Mouse (Mus musculus) midbrain, embryonic 12.5 days (tissue): ENCODE data around the gene Mier2. TPM values are rescaled to one million over a fixed set of nuclear protein-coding genes. Genes with fewer than 3 reads are reported as not detected.

Experiments
- ATAC-seq: fragments of 200-750 bp; cut with Nextera tagmentation; 2 replicates; pipeline ENCODE4 v1.8.0; 2017; ENCODE audit warnings: low read depth, moderate TSS enrichment, moderate library complexity; ENCODE audit not compliant: low FRiP score
- H3K27ac ChIP-seq: fragments of 300-500 bp; sonication (generic); replicated peaks from 2 replicates; pipeline ENCODE4 v1.5.1; 2016; ENCODE audit warnings: mild to moderate bottlenecking
- H3K27me3 ChIP-seq: fragments of 300-500 bp; sonication (generic); 2 replicates; pipeline ENCODE4 v1.6.1; 2016; ENCODE audit warnings: mild to moderate bottlenecking
- H3K36me3 ChIP-seq: fragments of 300-500 bp; sonication (generic); 2 replicates; pipeline ENCODE4 v1.6.1; 2016
- H3K4me1 ChIP-seq: fragments of 300-500 bp; sonication (generic); 2 replicates; pipeline ENCODE4 v1.6.1; 2016
- H3K4me2 ChIP-seq: fragments of 300-500 bp; sonication (generic); replicated peaks from 2 replicates; pipeline ENCODE4 v1.6.1; 2016; ENCODE audit warnings: mild to moderate bottlenecking, moderate library complexity
- H3K4me3 ChIP-seq: fragments of 300-500 bp; sonication (generic); 2 replicates; pipeline ENCODE4 v1.5.1; 2016; ENCODE audit warnings: mild to moderate bottlenecking
- H3K9ac ChIP-seq: fragments of 300-500 bp; sonication (generic); replicated peaks from 2 replicates; pipeline ENCODE4 v1.6.1; 2016; ENCODE audit warnings: mild to moderate bottlenecking, moderate library complexity
- H3K9me3 ChIP-seq: fragments of 300-500 bp; sonication (generic); 2 replicates; pipeline ENCODE4 v1.6.1; 2016; ENCODE audit warnings: mild to moderate bottlenecking
- WGBS: fragments of 180-500 bp; shearing (Covaris S2); methylation state at CpG from one replicate; pipeline ENCODE4 v1.1.7; 2016; 5-methylcytosine and 5-hydroxymethylcytosine counted together
- polyA plus RNA-seq: library from polyadenylated mRNA; unstranded; fragments of >200 nt; fragmentation: Nextera tagmentation; extraction: Ambion mirVana; gene quantifications from 2 replicates; pipeline ENCODE4 v1.2.1, GENCODE M21; 2016

Gene Mier2
- polyA plus RNA-seq, 1 experiment from 2014 or later, result 62.5 TPM

DNA sequence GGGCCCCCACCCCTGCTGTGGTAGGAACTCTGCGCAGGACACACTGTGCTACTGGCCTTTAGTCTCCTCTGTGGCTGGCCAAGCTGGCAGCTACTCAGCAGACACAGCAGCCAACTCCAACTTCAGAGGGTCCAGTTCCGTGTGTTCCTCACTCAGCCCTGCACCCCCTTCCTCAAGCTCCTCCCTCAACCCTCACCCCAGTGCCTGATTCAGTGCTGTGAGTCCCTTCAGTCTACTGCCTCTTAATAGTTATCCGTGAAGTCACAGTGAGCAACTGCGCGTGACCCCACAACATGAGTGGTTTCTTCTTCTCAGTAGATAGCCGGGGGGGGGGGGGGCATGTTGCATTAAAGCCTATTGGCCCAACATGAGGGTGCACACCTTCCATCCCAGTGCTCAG lies 18.6 kb upstream of the Mier2 start:
- no peaks in the 10 kb centered on the region for H3K36me3 ChIP-seq
- no peaks in the 10 kb centered on the region for H3K9me3 ChIP-seq
- H3K27me3 ChIP-seq, result 0 out of 2 replicates have a peak, but pooled peaks cover under 1% of the 10 kb centered on the region
- no peak for ATAC-seq
- 88% methylated on average over 6 of the region's 6 CpGs for WGBS
- H3K27ac ChIP-seq, result no peak overlapping the region
- H3K4me1 ChIP-seq, result no peaks in the 10 kb centered on the region
- H3K4me3 ChIP-seq, result no peak overlapping the region
- no peak overlapping the region for H3K9ac ChIP-seq
- no peak overlapping the region for H3K4me2 ChIP-seq

DNA sequence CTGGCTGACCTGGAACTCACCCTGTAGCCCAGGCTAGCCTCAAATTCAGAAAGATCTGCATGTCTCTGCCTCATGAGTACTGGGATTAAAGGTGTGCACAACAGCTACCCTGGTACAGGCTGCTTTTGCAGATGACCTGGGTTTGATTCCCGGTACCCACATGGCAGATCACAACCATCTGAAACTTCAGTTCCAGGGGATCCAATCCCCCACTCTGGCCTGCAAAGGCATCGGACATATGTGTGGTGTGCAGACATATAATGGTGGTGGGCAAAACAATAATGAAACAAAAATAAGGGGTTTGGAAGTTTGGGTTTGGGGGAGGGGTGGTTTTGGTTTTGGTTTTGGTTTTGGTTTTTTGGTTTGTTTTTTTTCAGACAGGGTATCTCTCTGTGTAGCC lies 16.3 kb upstream of the Mier2 start:
- Histone ChIP-seq H3K36me3 (no peaks in the 10 kb centered on the region), H3K27me3 (no peaks in the 10 kb centered on the region), H3K9ac (no peak overlapping the region), H3K27ac (no peak overlapping the region), H3K4me2 (no peak overlapping the region), H3K9me3 (no peaks in the 10 kb centered on the region), H3K4me3 (no peak overlapping the region), H3K4me1 (no peaks in the 10 kb centered on the region)
- WGBS, result 91% methylated on average over 2 of the region's 2 CpGs
- no peak for ATAC-seq

DNA sequence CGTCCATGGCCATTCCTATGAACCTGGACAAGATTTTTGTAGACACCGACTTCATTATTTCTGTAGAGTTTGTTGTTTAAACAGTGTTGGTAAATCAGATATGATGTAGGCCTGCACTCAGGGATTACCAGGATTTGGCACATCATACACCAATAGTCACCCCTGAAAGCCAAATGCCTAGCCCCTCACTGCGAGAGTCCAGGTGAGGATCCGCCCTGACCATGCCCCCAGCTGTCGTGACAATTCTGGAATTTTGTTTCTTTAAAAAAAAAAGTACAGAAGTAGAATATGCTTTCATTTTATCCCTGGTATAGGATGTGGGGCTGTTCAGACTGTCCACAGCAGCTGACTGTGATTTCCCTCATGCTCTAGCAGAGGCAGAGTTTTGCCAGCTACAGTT lies 14.9 kb upstream of the Mier2 start:
- H3K4me1 ChIP-seq, result no peaks in the 10 kb centered on the region
- H3K27ac ChIP-seq, result no peak overlapping the region
- 90% methylated on average over 5 of the region's 5 CpGs for WGBS
- H3K4me3 ChIP-seq, result no peak overlapping the region
- H3K4me2 ChIP-seq, result no peak overlapping the region
- H3K36me3 ChIP-seq, result no peaks in the 10 kb centered on the region
- H3K9ac ChIP-seq, result no peak overlapping the region
- peaks cover 5% of the 10 kb centered on the region; the same call in 1 of the 2 replicates for H3K9me3 ChIP-seq
- ATAC-seq, result no peak
- no peaks in the 10 kb centered on the region for H3K27me3 ChIP-seq

DNA sequence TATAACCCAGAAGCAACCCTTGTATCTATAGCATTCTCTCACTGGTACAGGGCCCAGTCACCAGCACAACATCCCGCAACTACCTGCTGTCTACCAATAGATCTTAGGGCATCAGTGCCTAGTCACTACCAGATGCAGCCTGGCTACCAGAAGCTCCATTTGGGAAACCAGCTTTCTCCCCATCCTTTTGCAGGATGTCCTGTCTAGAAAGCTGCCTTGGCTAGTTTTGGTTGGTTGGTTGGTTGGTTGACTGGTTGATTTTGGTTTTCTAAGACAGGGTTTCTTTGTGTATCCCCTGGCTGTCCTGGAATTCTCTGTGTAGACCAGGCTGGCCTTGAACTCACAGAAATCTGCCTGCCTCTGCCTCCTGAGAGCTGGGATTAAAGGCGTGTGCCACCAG lies 4.7 kb upstream of the Mier2 start:
- Histone ChIP-seq H3K27me3 (peaks cover 12% of the 10 kb centered on the region), H3K36me3 (no peaks in the 10 kb centered on the region), H3K4me2 (no peak overlapping the region), H3K9ac (no peak overlapping the region), H3K4me3 (no peak overlapping the region), H3K9me3 (no peaks in the 10 kb centered on the region), H3K4me1 (peaks cover 6% of the 10 kb centered on the region), H3K27ac (no peak overlapping the region)
- 89% methylated on average over 2 of the region's 2 CpGs for WGBS
- no peak for ATAC-seq

DNA sequence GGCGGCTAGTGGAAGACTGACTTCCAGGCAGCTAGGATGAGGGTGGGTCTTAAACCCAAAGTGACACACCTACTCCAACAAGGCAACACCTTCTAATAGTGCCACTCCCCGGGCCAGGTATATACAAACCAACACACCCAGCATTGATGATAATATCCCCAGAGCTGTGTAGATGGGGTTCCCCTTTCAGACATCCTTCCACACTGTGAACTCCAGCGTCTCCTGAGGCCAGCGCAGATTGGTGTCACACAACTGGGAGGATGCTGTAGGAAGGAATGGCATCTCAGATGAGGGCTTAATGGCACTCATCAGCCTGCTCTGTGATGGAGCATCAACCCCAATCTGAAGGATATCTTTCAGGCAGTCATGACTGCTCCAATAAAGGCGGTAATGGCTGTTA lies 2.5 kb upstream of the Mier2 start:
- WGBS, result 97% methylated on average over 5 of the region's 5 CpGs
- H3K4me3 ChIP-seq, result no peak overlapping the region
- H3K36me3 ChIP-seq, result no peaks in the 10 kb centered on the region
- H3K4me2 ChIP-seq, result no peak overlapping the region
- no peak overlapping the region for H3K27ac ChIP-seq
- H3K27me3 ChIP-seq, result peaks cover 12% of the 10 kb centered on the region
- H3K9ac ChIP-seq, result no peak overlapping the region
- no peaks in the 10 kb centered on the region for H3K9me3 ChIP-seq
- H3K4me1 ChIP-seq, result peaks cover 24% of the 10 kb centered on the region
- ATAC-seq, result no peak

DNA sequence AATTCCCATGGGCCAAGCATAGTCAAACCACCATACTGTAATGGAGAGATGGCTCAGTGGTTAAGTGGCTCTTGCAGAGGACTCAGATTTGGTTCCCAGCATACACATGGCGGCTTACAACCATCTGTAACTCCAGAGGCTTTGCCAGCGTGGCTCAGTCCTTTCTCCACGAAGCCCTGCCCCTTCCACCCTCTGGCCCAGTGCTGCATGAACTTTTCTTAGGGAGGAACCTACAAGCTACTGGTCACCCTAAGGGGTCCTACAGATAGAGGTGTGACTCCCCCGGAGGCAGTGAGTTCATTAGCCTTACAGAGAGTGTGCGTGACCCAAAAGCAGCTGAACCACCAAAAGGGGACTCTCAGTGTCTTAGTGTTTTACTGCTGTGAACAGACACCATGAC lies 2.0 kb upstream of the Mier2 start:
- no peak overlapping the region for H3K9ac ChIP-seq
- ATAC-seq, result no peak
- no peak overlapping the region for H3K4me3 ChIP-seq
- no peak overlapping the region for H3K4me2 ChIP-seq
- 84% methylated on average over 5 of the region's 5 CpGs for WGBS
- H3K27me3 ChIP-seq, result peaks cover 12% of the 10 kb centered on the region
- H3K36me3 ChIP-seq, result no peaks in the 10 kb centered on the region
- no peaks in the 10 kb centered on the region for H3K9me3 ChIP-seq
- peaks cover 30% of the 10 kb centered on the region for H3K4me1 ChIP-seq
- no peak overlapping the region for H3K27ac ChIP-seq

DNA sequence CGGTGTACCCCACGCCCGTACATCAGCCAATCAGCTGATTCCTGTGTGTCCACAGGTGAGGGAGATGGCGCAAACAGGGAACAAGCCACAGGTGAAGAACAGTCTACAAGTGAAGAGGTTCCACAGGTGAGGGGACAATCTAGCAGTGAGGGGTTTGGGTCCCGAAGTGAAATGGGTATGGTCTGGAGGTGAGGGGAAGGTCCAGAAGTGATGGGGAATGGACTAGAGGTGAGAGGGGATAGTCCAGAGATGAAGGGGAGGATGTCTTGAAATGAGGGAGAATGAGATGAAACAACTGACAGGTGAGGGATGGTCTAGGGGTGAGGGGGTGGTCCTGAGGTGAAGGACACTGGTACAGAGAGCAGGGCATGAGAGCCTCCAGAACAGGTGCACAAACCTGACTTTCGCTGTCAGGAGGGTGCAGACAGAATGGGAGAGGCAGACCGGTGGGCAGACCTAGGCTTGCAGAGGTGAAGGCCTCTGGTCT lies 282 bp upstream of the Mier2 start:
- peak overlapping the region; percentile 82 for H3K4me3 ChIP-seq
- WGBS, result 19% methylated on average over 7 of the region's 7 CpGs
- peaks cover 4% of the 10 kb centered on the region; the same call in 1 of the 2 replicates for H3K36me3 ChIP-seq
- H3K27me3 ChIP-seq, result peaks cover 12% of the 10 kb centered on the region
- ATAC-seq, result peak; percentile 54; the same call in 1 of the 2 replicates
- H3K4me1 ChIP-seq, result peaks cover 31% of the 10 kb centered on the region
- peak overlapping the region; percentile 92 for H3K9ac ChIP-seq
- H3K27ac ChIP-seq, result no peak overlapping the region
- H3K4me2 ChIP-seq, result peak overlapping the region; percentile 85
- H3K9me3 ChIP-seq, result no peaks in the 10 kb centered on the region

DNA sequence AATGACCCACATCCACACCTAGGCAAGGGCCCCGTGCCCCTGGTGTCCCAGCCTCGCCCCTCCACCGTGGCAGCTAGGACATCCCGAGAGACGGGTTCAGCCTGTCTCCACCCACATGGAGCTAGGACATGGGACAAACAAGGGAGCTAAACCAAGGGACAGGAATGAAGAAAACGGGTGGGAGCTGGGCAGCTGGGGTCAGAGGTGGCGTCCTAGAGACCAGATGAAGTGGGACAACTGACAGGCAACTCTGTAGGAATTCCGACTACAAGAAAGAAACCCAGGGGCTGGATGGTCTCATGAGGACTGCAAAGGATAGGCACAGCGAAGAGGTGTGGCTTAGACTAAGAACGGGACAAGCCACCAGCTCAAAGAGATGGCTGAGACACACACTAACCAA lies 1.3 kb downstream of the Mier2 start:
- WGBS, result 41% methylated on average over 10 of the region's 10 CpGs
- Histone ChIP-seq H3K4me1 (peaks cover 31% of the 10 kb centered on the region), H3K4me3 (peak overlapping the region; percentile 82), H3K36me3 (peaks cover 20% of the 10 kb centered on the region), H3K4me2 (peak overlapping the region; percentile 85), H3K27me3 (peaks cover 12% of the 10 kb centered on the region), H3K9me3 (no peaks in the 10 kb centered on the region), H3K9ac (peak overlapping the region; percentile 92), H3K27ac (no peak overlapping the region)
- no peak for ATAC-seq

DNA sequence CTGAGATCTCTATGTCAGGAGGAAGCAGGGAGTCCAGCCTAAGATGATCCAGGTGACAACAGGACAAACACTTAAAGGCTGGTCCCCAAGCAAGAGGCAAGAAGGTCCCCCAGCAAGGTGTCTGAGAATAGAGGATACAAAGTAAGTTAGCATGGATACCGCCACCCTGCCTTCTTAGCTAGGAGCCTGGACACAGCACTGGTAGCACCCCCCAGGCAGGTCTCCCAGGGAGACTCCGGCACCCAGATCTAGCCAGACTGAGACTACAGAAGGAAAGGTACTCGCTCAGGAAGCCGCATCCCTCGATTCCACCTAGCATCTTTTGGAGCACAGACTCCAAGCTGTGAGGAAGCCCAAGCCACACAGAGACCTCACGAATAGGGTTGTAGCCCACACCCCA lies 1.8 kb downstream of the Mier2 start:
- Histone ChIP-seq H3K9me3 (no peaks in the 10 kb centered on the region), H3K4me1 (peaks cover 31% of the 10 kb centered on the region), H3K4me2 (peak overlapping the region; percentile 85), H3K9ac (peak overlapping the region; percentile 92; the same call in 1 of the 2 replicates), H3K36me3 (peaks cover 25% of the 10 kb centered on the region), H3K27me3 (peaks cover 12% of the 10 kb centered on the region), H3K27ac (no peak overlapping the region), H3K4me3 (peak overlapping the region; percentile 82; the same call in 1 of the 2 replicates)
- ATAC-seq, result no peak
- WGBS, result 90% methylated on average over 6 of the region's 6 CpGs

DNA sequence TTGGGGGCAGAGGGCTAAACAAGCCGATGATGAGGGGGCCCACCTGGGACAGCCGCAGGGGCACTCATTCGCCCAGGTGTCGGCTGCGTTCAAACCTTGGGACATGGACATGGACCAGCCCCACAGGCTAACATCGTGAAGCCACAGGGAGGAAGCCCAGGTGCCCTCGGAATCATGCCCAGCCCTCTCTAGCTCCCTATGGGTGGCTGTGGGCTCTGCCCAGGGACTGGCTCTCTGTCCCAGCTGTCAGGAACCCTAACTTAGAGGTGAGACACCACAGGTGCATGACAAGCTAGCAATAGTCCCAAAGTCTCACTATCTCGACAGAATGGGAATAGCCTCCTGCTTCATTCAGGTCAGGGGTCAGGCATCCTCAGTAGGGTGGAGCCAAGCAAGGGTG lies 2.5 kb downstream of the Mier2 start:
- H3K9me3 ChIP-seq, result no peaks in the 10 kb centered on the region
- 92% methylated on average over 8 of the region's 8 CpGs for WGBS
- peaks cover 31% of the 10 kb centered on the region for H3K4me1 ChIP-seq
- no peak overlapping the region for H3K27ac ChIP-seq
- no peak overlapping the region for H3K4me2 ChIP-seq
- no peak overlapping the region for H3K9ac ChIP-seq
- ATAC-seq, result no peak
- H3K36me3 ChIP-seq, result peaks cover 31% of the 10 kb centered on the region
- peaks cover 12% of the 10 kb centered on the region for H3K27me3 ChIP-seq
- no peak overlapping the region for H3K4me3 ChIP-seq

DNA sequence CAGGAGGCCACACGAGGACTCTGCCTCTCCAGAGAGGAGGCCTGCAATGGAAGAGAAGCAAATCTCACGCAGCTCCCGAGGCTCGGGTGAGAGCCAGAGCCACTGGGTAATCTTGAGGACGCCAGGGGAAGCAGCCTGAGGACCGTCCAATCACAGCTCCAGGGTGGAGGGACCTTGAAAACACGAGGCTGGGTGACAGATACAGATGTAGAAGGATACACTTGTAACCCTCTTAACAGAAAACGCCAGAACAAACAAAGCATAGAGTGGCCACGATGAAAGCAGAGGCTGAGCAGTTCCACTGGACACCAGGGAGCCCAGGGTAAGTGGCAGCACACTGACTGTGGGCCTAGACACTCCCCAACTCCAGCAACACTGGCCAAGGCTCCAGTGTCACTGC lies 4.6 kb downstream of the Mier2 start:
- Histone ChIP-seq H3K27me3 (peaks cover 2% of the 10 kb centered on the region; the same call in 1 of the 2 replicates), H3K4me1 (peaks cover 30% of the 10 kb centered on the region), H3K4me2 (no peak overlapping the region), H3K27ac (no peak overlapping the region), H3K4me3 (no peak overlapping the region), H3K9me3 (no peaks in the 10 kb centered on the region), H3K36me3 (peaks cover 53% of the 10 kb centered on the region), H3K9ac (no peak overlapping the region)
- 88% methylated on average over 9 of the region's 9 CpGs for WGBS
- ATAC-seq, result no peak

DNA sequence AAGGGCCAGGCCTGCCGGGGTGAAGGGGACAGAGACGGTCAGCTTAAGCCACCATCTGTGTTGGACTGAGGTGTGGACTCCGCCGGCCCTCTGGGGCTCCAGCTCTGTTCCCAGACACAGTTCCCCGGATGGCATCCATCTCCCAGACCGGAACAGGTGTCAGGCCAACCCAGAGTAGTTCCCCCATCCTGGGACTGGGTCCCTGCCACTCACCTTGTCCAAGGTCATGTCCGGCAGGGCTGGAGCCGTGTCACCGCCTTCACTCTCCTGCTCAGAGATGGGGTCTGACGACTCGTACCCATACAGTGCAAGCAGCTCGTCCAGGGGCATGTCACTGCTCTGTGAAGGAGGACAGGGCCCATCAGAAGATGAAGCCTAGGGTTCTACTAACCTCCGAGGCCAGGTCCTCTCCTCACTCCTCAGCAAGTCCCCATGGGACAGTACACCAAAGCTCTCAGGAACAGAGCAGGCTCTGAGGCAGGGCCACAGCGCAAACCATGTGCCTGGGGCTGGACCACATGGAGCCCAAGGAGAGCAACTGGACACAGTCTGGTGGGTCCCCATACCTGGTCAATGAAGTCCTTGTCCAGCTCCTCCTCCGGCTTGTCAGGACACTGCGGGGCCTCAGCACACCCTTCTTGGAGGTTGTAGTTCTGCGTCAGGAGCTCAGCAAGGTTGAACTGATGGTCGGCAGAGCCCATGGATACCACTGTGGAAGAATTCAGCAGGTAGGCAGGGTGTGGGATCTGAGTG lies 5.9 kb downstream of the Mier2 start:
- H3K9ac ChIP-seq, result no peak overlapping the region
- no peak overlapping the region for H3K4me3 ChIP-seq
- ATAC-seq, result no peak
- H3K27me3 ChIP-seq, result no peaks in the 10 kb centered on the region
- 93% methylated on average over 18 of the region's 18 CpGs for WGBS
- no peaks in the 10 kb centered on the region for H3K9me3 ChIP-seq
- H3K4me2 ChIP-seq, result no peak overlapping the region
- peaks cover 65% of the 10 kb centered on the region for H3K36me3 ChIP-seq
- peaks cover 24% of the 10 kb centered on the region for H3K4me1 ChIP-seq
- H3K27ac ChIP-seq, result no peak overlapping the region
